In genomic region chr13:89741766-89742685, GRCm38 (mm10) we compare ENCODE assay signal across 9 mouse cellular contexts. TPM values are rescaled to one million over a fixed set of nuclear protein-coding genes. Genes with fewer than 3 reads are reported as not detected.
DNase-seq lines count a peak whose midpoint lies in the region; ATAC-seq and TF ChIP-seq lines count a peak whose summit lies in the region.
"Had no signal": no experiment of that assay in that cellular context is flagged by ENCODE, and none has a peak within 500 bp of the region (broad histone marks: within the 10 kb centered on the region; RNA-seq: fewer than 3 reads in every experiment).

TSS of gene Vcan (minus strand) at chr13:89742509.

- H3K36me3 ChIP-seq in kidney, adult 2 months (ENCODE audit: control insufficient read depth, insufficient read depth, low read length): no peaks in the 10 kb centered on the region
- H3K36me3 ChIP-seq in hindbrain, postnatal 0 days (ENCODE audit: insufficient read depth, low read length): no peaks in the 10 kb centered on the region
- no peaks in the 10 kb centered on the region for H3K36me3 ChIP-seq in limb, embryonic 13.5 days
- H3K36me3 ChIP-seq in midbrain, embryonic 16.5 days (ENCODE audit: control insufficient read depth, insufficient read depth, low read length): no peaks in the 10 kb centered on the region
- no peaks in the 10 kb centered on the region for H3K36me3 ChIP-seq in testis, adult 2 months (ENCODE audit: control insufficient read depth, insufficient read depth, low read length)
- H3K36me3 ChIP-seq: G1E had no signal

- intact Hi-C loops in gastrocnemius, postnatal 14 days (cut with DNase I; ENCODE audit: low total_unique reads): no loop called here

- H3K4me3 ChIP-seq in kidney, adult 2 months (ENCODE audit: insufficient read depth, low read depth, low read length): peak within 1 kb of the TSS; percentile 68
- peak within 1 kb of the TSS; percentile 66 for H3K4me3 ChIP-seq in hindbrain, postnatal 0 days (ENCODE audit: low read length)
- peak within 1 kb of the TSS; percentile 80 for H3K4me3 ChIP-seq in limb, embryonic 13.5 days
- H3K4me3 ChIP-seq in midbrain, embryonic 16.5 days (ENCODE audit: low read depth, low read length): peak within 1 kb of the TSS; percentile 67
- peak within 1 kb of the TSS; percentile 35 for H3K4me3 ChIP-seq in testis, adult 2 months (ENCODE audit: control insufficient read depth, low read depth, low read length)

- no peaks in the 10 kb centered on the region for H3K9me3 ChIP-seq in hindbrain, postnatal 0 days (ENCODE audit: low read length)
- no peaks in the 10 kb centered on the region for H3K9me3 ChIP-seq in limb, embryonic 13.5 days
- no peaks in the 10 kb centered on the region for H3K9me3 ChIP-seq in midbrain, embryonic 16.5 days (replicated peaks; ENCODE audit: control insufficient read depth, low read length, poor library complexity, severe bottlenecking)
- H3K9me3 ChIP-seq: G1E had no signal

- no peak for TF ChIP-seq POLR2A in kidney, adult 2 months (IDR thresholded peaks at IDR 0.05; ENCODE audit: low read depth, low read length)
- TF ChIP-seq POLR2A in testis, adult 2 months (IDR thresholded peaks at IDR 0.05; ENCODE audit: control insufficient read depth, low read depth, low read length): no peak

- no peak within 1 kb of the TSS for H3K27ac ChIP-seq in kidney, adult 2 months (ENCODE audit: insufficient read depth, low read depth, low read length)
- peak within 1 kb of the TSS; percentile 79 for H3K27ac ChIP-seq in hindbrain, postnatal 0 days
- H3K27ac ChIP-seq in limb, embryonic 13.5 days: peak within 1 kb of the TSS; percentile 96
- peak within 1 kb of the TSS; percentile 69 for H3K27ac ChIP-seq in midbrain, embryonic 16.5 days (ENCODE audit: low read length)
- H3K27ac ChIP-seq in testis, adult 2 months (ENCODE audit: control insufficient read depth, insufficient read depth, low read depth, low read length): no peak within 1 kb of the TSS

- no peaks in the 10 kb centered on the region for H3K4me1 ChIP-seq in kidney, adult 2 months (ENCODE audit: control insufficient read depth, insufficient read depth, low read length)
- H3K4me1 ChIP-seq in hindbrain, postnatal 0 days (ENCODE audit: insufficient read depth, low read length): no peaks in the 10 kb centered on the region
- H3K4me1 ChIP-seq in limb, embryonic 13.5 days: peaks cover 24% of the 10 kb centered on the region
- peaks cover 9% of the 10 kb centered on the region for H3K4me1 ChIP-seq in midbrain, embryonic 16.5 days (ENCODE audit: control insufficient read depth, insufficient read depth, low read length)
- H3K4me1 ChIP-seq in testis, adult 2 months (ENCODE audit: control insufficient read depth, insufficient read depth, low read length): peaks cover 11% of the 10 kb centered on the region

- H3K27me3 ChIP-seq in kidney, adult 2 months (replicated peaks; ENCODE audit: control insufficient read depth, insufficient read depth, low read length): 0 out of 2 replicates have a peak, but pooled peaks cover 1% of the 10 kb centered on the region
- no peaks in the 10 kb centered on the region for H3K27me3 ChIP-seq in hindbrain, postnatal 0 days (ENCODE audit: insufficient read depth, low read length)
- no peaks in the 10 kb centered on the region for H3K27me3 ChIP-seq in limb, embryonic 13.5 days
- H3K27me3 ChIP-seq in midbrain, embryonic 16.5 days (ENCODE audit: control insufficient read depth, insufficient read depth, low read depth, low read length): 0 out of 2 replicates have a peak, but pooled peaks cover 3% of the 10 kb centered on the region
- H3K27me3 ChIP-seq in testis, adult 2 months (ENCODE audit: control insufficient read depth, insufficient read depth, low read length): no peaks in the 10 kb centered on the region

- ATAC-seq in common myeloid progenitor, adult 5-6 weeks (replicated peaks; ENCODE audit: low read depth, poor library complexity, severe bottlenecking): peak; percentile 15
- ATAC-seq in hindbrain, postnatal 0 days: peak; percentile 59
- ATAC-seq in limb, embryonic 13.5 days (ENCODE audit: low FRiP score, low read depth): peak; percentile 68
- peak; percentile 47 for ATAC-seq in midbrain, embryonic 16.5 days

- DNase-seq in kidney, adult 2 months: no peak
- no peak for DNase-seq in kidney, adult 9 months
- DNase-seq in gastrocnemius, postnatal 14 days: peak; percentile 61
- DNase-seq in hindbrain, postnatal 0 days (ENCODE audit: low spot score): peak; percentile 65

- H3K4me2 ChIP-seq in hindbrain, postnatal 0 days (ENCODE audit: low read depth, low read length): peak within 1 kb of the TSS; percentile 98
- H3K4me2 ChIP-seq in limb, embryonic 13.5 days (replicated peaks): peak within 1 kb of the TSS; percentile 85
- H3K4me2 ChIP-seq in midbrain, embryonic 16.5 days (ENCODE audit: low read length): peak within 1 kb of the TSS; percentile 99

- no peak for TF ChIP-seq CTCF in kidney, adult 2 months (conservative IDR thresholded peaks at IDR 0.05; ENCODE audit: insufficient read depth, insufficient read length, low read depth, low read length)
- TF ChIP-seq CTCF in hindbrain, postnatal 0 days (IDR thresholded peaks at IDR 0.05; ENCODE audit: low read depth): no peak
- TF ChIP-seq CTCF in testis, adult 2 months (IDR thresholded peaks at IDR 0.05; ENCODE audit: control insufficient read depth, insufficient read depth, insufficient replicate concordance, low read depth, low read length): no peak

- under 1% methylated on average over 40 of the region's 40 CpGs for WGBS in kidney, adult 2 months
- under 1% methylated on average over 40 of the region's 40 CpGs for WGBS in hindbrain, postnatal 0 days
- WGBS in limb, embryonic 13.5 days: under 1% methylated on average over 40 of the region's 40 CpGs
- WGBS in midbrain, embryonic 16.5 days: under 1% methylated on average over 38 of the region's 40 CpGs

- H3K9ac ChIP-seq in hindbrain, postnatal 0 days (replicated peaks; ENCODE audit: low read length): peak within 1 kb of the TSS; percentile 64
- H3K9ac ChIP-seq in limb, embryonic 13.5 days: peak within 1 kb of the TSS; percentile 94
- H3K9ac ChIP-seq in midbrain, embryonic 16.5 days (ENCODE audit: low read depth, low read length): peak within 1 kb of the TSS; percentile 75

RNA-seq across cellular contexts. Expression of gene Vcan, which starts in this region (rescaled TPM):
- 1.7 and 3.7 TPM in 2 replicates for polyA plus RNA-seq in kidney, adult 2 months (2012; rRNA removed)
- total RNA-seq in common myeloid progenitor, adult 5-6 weeks (2017): 0.18 and 0.97 TPM in 2 replicates
- total RNA-seq in gastrocnemius, postnatal 14 days (2021): 10 to 100 TPM; 19.3 to 27.2 TPM
- 51.2 TPM in 2 replicates for total RNA-seq in hindbrain, postnatal 0 days (2014; rRNA removed)
- polyA plus RNA-seq in hindbrain, postnatal 0 days (2015; fragmentation: Nextera tagmentation; extraction: Ambion mirVana): 23.5 and 24.1 TPM in 2 replicates
- polyA plus RNA-seq in limb, embryonic 13.5 days (2015; fragmentation: Nextera tagmentation; extraction: Ambion mirVana): 141 and 144 TPM in 2 replicates
- 21.5 and 30.8 TPM in 2 replicates for polyA plus RNA-seq in midbrain, embryonic 16.5 days (2015; fragmentation: Nextera tagmentation; extraction: Ambion mirVana)
- polyA plus RNA-seq in testis, adult 2 months (2012; rRNA removed): 0.16 and 0.37 TPM in 2 replicates
- polyA plus RNA-seq: G1E had no signal

Comparison
In these comparisons a context has a peak if more than half of its experiments do, and no peak if none do; other contexts are left out.
1. RNA of gene Vcan (total RNA-seq): 51.2 TPM in hindbrain, postnatal 0 days and 19.3 to 27.2 TPM in gastrocnemius, postnatal 14 days; 0.18 to 0.97 TPM in common myeloid progenitor, adult 5-6 weeks; every median in the first group is over 10 times any median in the second.
2. Peak in ATAC-seq in common myeloid progenitor, adult 5-6 weeks; RNA of the gene not detected or under 1 TPM.
3. DNase-seq: peak in gastrocnemius, postnatal 14 days (single experiment) and hindbrain, postnatal 0 days (single experiment); none in kidney, adult 2 months (single experiment) and kidney, adult 9 months (single experiment).
4. H3K27ac ChIP-seq: peak in hindbrain, postnatal 0 days (single experiment), limb, embryonic 13.5 days (single experiment) and midbrain, embryonic 16.5 days (single experiment); none in kidney, adult 2 months (single experiment) and testis, adult 2 months (single experiment).
5. ATAC-seq: peak in every context shown above with its lines; median percentile 68 in limb, embryonic 13.5 days; 59 in hindbrain, postnatal 0 days; 47 in midbrain, embryonic 16.5 days; 15 in common myeloid progenitor, adult 5-6 weeks.
6. Peak in every context shown above with its lines, with median percentiles within 50 percentile points of each other: H3K4me3 ChIP-seq, H3K4me2 ChIP-seq and H3K9ac ChIP-seq.